Mouse (Mus musculus) ES-E14 (cell line): Measurements from ENCODE around the gene Primpol. TPM values are rescaled to one million over a fixed set of nuclear protein-coding genes. Genes with fewer than 3 reads are reported as not detected.

Experiments
- DNase-seq: peaks from one replicate; pipeline ENCODE4 v3.0.0-alpha.2; 2013; ENCODE audit warnings: low read depth, low spot score
- H3K27ac ChIP-seq: 2 replicates; pipeline ENCODE4 v1.5.1; 2012; ENCODE audit warnings: low read depth, mild to moderate bottlenecking, low read length, moderate library complexity, mixed read lengths; ENCODE audit not compliant: poor library complexity, insufficient read depth, severe bottlenecking
- H3K36me3 ChIP-seq: 2 replicates; pipeline ENCODE4 v1.6.1; 2012; ENCODE audit warnings: mild to moderate bottlenecking, low read length, moderate library complexity, mixed read lengths; ENCODE audit not compliant: control insufficient read depth, poor library complexity, insufficient read depth, severe bottlenecking
- H3K4me1 ChIP-seq, 2 experiments: fragments of 150-350 bp in 1 of 2; sonication (generic) in 1 of 2; 2 replicates each; pipeline ENCODE4 v1.6.1; 2012; ENCODE audit warnings: low read length in 2 of 2, mild to moderate bottlenecking in 1 of 2, mixed read lengths in 1 of 2; ENCODE audit not compliant: control insufficient read depth in 2 of 2, insufficient read depth in 2 of 2, poor library complexity in 1 of 2
- H3K4me3 ChIP-seq, 2 experiments: fragments of 150-350 bp in 1 of 2; sonication (generic) in 1 of 2; 2 replicates each; pipeline ENCODE4 v1.5.1; 2012; ENCODE audit warnings: low read length in 2 of 2, low read depth in 1 of 2, mild to moderate bottlenecking in 1 of 2, mixed read lengths in 1 of 2; ENCODE audit not compliant: insufficient read depth in 1 of 2, poor library complexity in 1 of 2, severe bottlenecking in 1 of 2
- H3K9ac ChIP-seq: 2 replicates; pipeline ENCODE4 v1.6.1; 2012; ENCODE audit warnings: low read depth, mild to moderate bottlenecking, low read length, mixed read lengths; ENCODE audit not compliant: poor library complexity, insufficient read depth, severe bottlenecking
- H3K9me3 ChIP-seq: fragments of 150-350 bp; sonication (generic); 2 replicates; pipeline ENCODE4 v1.6.1; 2012; ENCODE audit warnings: low read depth, mild to moderate bottlenecking, low read length; ENCODE audit not compliant: control insufficient read depth, insufficient read depth
- CHD2 ChIP-seq: IDR thresholded peaks from 2 replicates; pipeline ENCODE4 v1.6.1; 2014; ENCODE audit warnings: mild to moderate bottlenecking, low read depth, low read length, inconsistent platforms
- HCFC1 ChIP-seq: IDR thresholded peaks from 2 replicates; pipeline ENCODE4 v1.6.1; 2012; ENCODE audit warnings: low read length, inconsistent platforms, borderline replicate concordance; ENCODE audit not compliant: insufficient read depth
- MAFK ChIP-seq: IDR thresholded peaks from 2 replicates; pipeline ENCODE4 v1.6.1; 2014; ENCODE audit warnings: mild to moderate bottlenecking, low read depth, low read length, inconsistent platforms; ENCODE audit not compliant: insufficient read depth
- ZC3H11A ChIP-seq: IDR thresholded peaks from 2 replicates; pipeline ENCODE4 v1.6.1; 2012; ENCODE audit warnings: low read depth, mild to moderate bottlenecking, inconsistent platforms, low read length, borderline replicate concordance
- ZNF384 ChIP-seq: IDR thresholded peaks from 2 replicates; pipeline ENCODE4 v1.6.1; 2012; ENCODE audit warnings: low read depth, low read length, inconsistent platforms
- in situ Hi-C, 2 experiments: fragments of 600-800 bp; cut with MboI; formaldehyde crosslinking; loops; one replicate each; pipeline ENCODE4 v1.15.1; 2025; ENCODE audit warnings: low sequenced_read_pairs in 2 of 2, inconsistent platforms in 1 of 2; ENCODE audit not compliant: unreplicated experiment in 2 of 2
- total RNA-seq: library from RNA; depleted of rRNA; stranded (reverse); fragments of 300-350 nt; gene quantifications from 2 replicates; pipeline ENCODE4 v1.2.3, GENCODE M21; 2012

The Primpol gene
- total RNA-seq, 1 experiment, result 6.6 TPM

GRCm38 (mm10) chr8:46551615-46552440 is 65.2 kb downstream of the Primpol start, which contains the start of gene Cenpu:
Gene Cenpu, plus strand, starts transcription at chr8:46552028.
- peaks cover 6% of the 10 kb centered on the region for H3K36me3 ChIP-seq
- TF ChIP-seq ZC3H11A (no peak), HCFC1 (peak; percentile 79; the same call in 1 of the 2 replicates)
- H3K9me3 ChIP-seq, result no peaks in the 10 kb centered on the region
- H3K4me3 ChIP-seq, result peak within 1 kb of the TSS; percentile 71 to 91
- H3K4me1 ChIP-seq, result peaks cover 0 to 2% of the 10 kb centered on the region in 2 experiments; a peak in 1 of 4 replicates
- in situ Hi-C loops, result no loop called here
- DNase-seq, result peak; percentile 99
- H3K9ac ChIP-seq, result peak within 1 kb of the TSS; percentile 94
- H3K27ac ChIP-seq, result no peak within 1 kb of the TSS

- Histone ChIP-seq H3K4me3 (peak overlapping the region in 1 of 2 experiments; percentile 68; a peak in 2 of 4 replicates), H3K9ac (peak overlapping the region; percentile 27; the same call in 1 of the 2 replicates), H3K4me1 (peaks cover 0 to 4% of the 10 kb centered on the region in 2 experiments; a peak in 1 of 4 replicates), H3K36me3 (peaks cover 3% of the 10 kb centered on the region), H3K9me3 (no peaks in the 10 kb centered on the region), H3K27ac (no peak overlapping the region)
- in situ Hi-C loops, result no loop called here
- no peak for DNase-seq
- peak; percentile 52; the same call in 1 of the 2 replicates for TF ChIP-seq MAFK
- no peak for TF ChIP-seq CHD2
Observed at GRCm38 (mm10) chr8:46551029-46551428, 66.0 kb downstream of the Primpol start.

GRCm38 (mm10) chr8:46550058-46550457 is 67.0 kb downstream of the Primpol start:
- DNase-seq, result no peak
- H3K36me3 ChIP-seq, result peaks cover 2% of the 10 kb centered on the region; the same call in 1 of the 2 replicates

GRCm38 (mm10) chr8:46547245-46547644 is 69.8 kb downstream of the Primpol start:
- no peak for TF ChIP-seq ZNF384
- peak; percentile 72 for TF ChIP-seq ZC3H11A
- Histone ChIP-seq H3K4me1 (peaks cover 0 to 8% of the 10 kb centered on the region in 2 experiments; a peak in 1 of 4 replicates), H3K4me3 (no peak overlapping the region), H3K36me3 (no peaks in the 10 kb centered on the region), H3K27ac (no peak overlapping the region), H3K9ac (no peak overlapping the region), H3K9me3 (no peaks in the 10 kb centered on the region)
- peak; percentile 48 for DNase-seq
- in situ Hi-C loops, result loop anchor here in 1 of 2 experiments (5.0 kb wide), 1 partner anchor 235 kb away; no protein-coding TSS in a partner anchor

More at GRCm38 (mm10) chr8:46550058-46550457, 67.0 kb downstream of the Primpol start:
- Histone ChIP-seq H3K27ac (no peak overlapping the region), H3K9me3 (no peaks in the 10 kb centered on the region), H3K4me1 (peaks cover 0 to 4% of the 10 kb centered on the region in 2 experiments; a peak in 1 of 4 replicates), H3K9ac (no peak overlapping the region), H3K4me3 (no peak overlapping the region)
- TF ChIP-seq ZC3H11A (no peak), CHD2 (no peak), HCFC1 (no peak), ZNF384 (no peak), MAFK (no peak)
- in situ Hi-C loops, result no loop called here
